Mouse (Mus musculus): Measurements from ENCODE around the gene Sh2b2.
A peak's percentile ranks its signal among the peaks of the same experiment; 100 is the strongest.

Gene Sh2b2

GRCm38 (mm10) chr5:136179594-136179993, 66.8 kb downstream of the Sh2b2 start:
- DNase-seq: no peak

GRCm38 (mm10) chr5:136173606-136174463, 72.5 kb downstream of the Sh2b2 start:
- DNase-seq: peak; percentile 70

GRCm38 (mm10) chr5:136172939-136173338, 73.4 kb downstream of the Sh2b2 start:
- DNase-seq: no peak

GRCm38 (mm10) chr5:136171363-136172341, 74.7 kb downstream of the Sh2b2 start:
- DNase-seq: peak; percentile 29

GRCm38 (mm10) chr5:136170512-136171362, 75.6 kb downstream of the Sh2b2 start, which contains the start of gene Orai2:
Gene Orai2 (minus strand): TSS chr5:136170713.
- DNase-seq: peak; percentile 81

- peak; percentile 41 for DNase-seq
These were observed 76.5 kb downstream of the Sh2b2 start for GRCm38 (mm10) chr5:136169626-136170511.

Measured in kidney, adult 18-20 months (tissue).